Mouse (Mus musculus) telencephalon, adult 2 months (tissue): Measurements from ENCODE around the gene Pkn2.

Source experiments
- DNase-seq: peaks from one replicate; pipeline ENCODE4 v3.0.0-alpha.2; 2011; ENCODE audit warnings: low read depth, low spot score

The Pkn2 gene

GRCm38 (mm10) chr3:142881872-142882623 is at the start of gene Pkn2:
Gene Pkn2 (minus strand): TSS chr3:142882004.
- DNase-seq = peak; percentile 92

DNA sequence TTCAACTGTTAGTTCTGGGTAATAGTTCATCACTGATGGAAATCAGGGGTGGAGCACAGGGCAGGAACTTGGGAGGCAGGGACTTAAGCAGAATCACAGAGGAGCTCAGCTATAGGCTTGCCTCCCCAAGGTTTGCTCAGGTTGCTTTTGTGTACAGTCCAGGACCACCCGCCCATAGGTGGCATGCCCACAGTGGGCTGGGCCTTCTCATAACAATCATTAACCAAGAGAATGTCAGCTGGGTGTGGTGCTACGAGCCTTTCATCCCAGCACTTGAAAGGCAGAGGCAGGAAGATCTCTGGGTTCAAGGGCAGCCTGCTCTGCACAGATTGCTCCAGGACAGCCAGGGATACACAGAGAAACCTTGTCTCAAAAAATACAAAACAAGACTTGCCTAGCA is 48.1 kb upstream of the Pkn2 start:
- DNase-seq = no peak

GRCm38 (mm10) chr3:142927311-142927710 is 45.5 kb upstream of the Pkn2 start:
- DNase-seq = no peak

GRCm38 (mm10) chr3:142924831-142925348 is 43.1 kb upstream of the Pkn2 start:
- no peak for DNase-seq

GRCm38 (mm10) chr3:142919070-142919469 is 37.3 kb upstream of the Pkn2 start:
- DNase-seq = no peak

DNA sequence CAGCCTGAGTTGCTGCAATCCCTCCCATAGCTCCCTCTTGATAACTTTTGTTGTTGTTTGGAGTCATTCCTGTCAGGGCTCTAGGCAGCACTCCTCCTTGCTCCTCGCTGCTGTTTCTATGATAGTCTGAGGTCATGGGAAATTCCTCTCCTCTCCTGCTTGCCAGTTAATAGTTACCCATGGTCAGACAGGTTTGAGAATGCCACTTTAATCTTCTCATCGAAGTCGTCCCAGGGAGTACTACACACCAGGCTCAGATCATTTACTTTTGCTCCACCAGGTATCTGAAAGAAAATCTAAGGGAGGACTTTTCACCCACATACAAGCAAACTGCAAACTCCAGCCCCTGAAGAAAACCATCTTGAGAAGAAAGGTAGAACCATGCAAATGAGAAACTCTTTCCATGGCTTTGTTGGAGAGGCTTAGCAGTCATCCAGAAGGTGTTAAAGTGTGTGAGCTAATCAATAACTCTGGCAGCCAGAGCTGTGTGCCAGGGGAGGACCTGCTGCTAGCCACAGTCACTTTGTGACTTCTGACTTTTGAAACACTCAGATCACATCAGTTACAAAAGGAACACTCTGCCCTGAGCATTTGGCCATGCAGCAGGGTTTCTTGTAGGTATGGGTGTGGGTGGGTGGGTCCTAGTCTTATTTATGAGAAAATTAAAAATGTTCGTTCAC is 36.1 kb upstream of the Pkn2 start:
- DNase-seq = no peak

DNA sequence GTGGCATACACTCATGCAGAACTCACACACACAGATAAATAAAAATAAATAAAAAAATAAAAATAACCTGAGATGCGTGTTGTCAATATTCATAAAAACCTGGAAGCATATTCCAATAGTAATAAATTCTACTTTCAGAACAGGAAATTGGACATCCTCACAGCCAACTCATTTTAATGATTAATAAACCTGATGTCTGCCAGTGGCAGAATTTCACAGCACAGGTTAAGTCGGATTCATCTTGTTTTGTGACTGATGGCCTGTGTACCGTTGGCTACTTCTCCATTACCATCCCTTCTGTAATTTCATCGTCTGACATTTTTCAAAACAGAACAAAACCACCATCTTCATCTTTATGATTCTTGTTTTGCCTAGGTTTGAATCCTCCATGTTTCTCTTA is 35.4 kb upstream of the Pkn2 start:
- DNase-seq = no peak

DNA sequence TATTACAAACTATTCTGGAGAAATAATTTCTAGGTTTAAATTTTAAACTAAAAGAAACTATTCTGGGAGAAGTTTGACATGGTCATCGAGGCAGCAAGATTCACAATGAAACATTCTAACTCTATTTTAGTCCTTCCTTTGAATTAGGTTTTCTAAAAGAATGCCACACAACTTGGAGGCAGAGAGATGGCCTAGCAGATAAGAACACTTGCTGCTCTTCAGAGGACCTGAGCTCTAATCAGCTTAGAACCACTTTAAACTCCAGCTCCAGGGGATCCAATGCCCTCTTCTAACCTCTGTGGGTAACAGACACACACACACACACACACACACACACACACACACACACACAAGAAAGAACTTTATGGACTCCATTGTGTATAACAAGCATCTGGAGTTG is 31.5 kb upstream of the Pkn2 start:
- no peak for DNase-seq

GRCm38 (mm10) chr3:142899683-142900082 is 17.9 kb upstream of the Pkn2 start:
- no peak for DNase-seq

- no peak for DNase-seq
These were observed 17.2 kb upstream of the Pkn2 start for GRCm38 (mm10) chr3:142898949-142899396.

- no peak for DNase-seq
These were observed 8.6 kb upstream of the Pkn2 start for GRCm38 (mm10) chr3:142890442-142890841.

- DNase-seq = no peak
These were observed 5.2 kb upstream of the Pkn2 start for GRCm38 (mm10) chr3:142886963-142887362.

DNA sequence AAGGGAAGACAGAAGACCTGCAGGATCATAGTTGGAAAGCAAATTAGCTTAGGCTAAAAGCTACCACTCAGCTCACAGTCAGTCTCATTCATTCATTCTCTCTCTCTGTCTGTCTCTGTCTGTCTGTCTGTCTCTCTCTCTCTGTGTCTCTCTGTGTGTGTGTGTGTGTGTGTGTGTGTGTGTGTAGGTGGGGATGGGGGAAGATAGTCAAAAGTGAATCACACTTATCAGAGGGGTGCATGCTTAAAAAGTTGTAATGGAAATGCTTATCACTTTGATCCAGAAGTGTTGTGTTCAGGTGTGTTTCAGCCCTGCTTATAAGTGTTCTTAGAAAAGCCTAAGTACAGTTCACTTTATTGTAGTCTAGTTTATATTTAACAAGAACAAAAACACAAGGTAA is 2.8 kb upstream of the Pkn2 start:
- no peak for DNase-seq

- DNase-seq = no peak
These were observed 274 bp downstream of the Pkn2 start for GRCm38 (mm10) chr3:142881589-142881871.

GRCm38 (mm10) chr3:142880790-142881588 is 815 bp downstream of the Pkn2 start:
- DNase-seq = no peak

GRCm38 (mm10) chr3:142863236-142863635 is 18.6 kb downstream of the Pkn2 start:
- no peak for DNase-seq

DNA sequence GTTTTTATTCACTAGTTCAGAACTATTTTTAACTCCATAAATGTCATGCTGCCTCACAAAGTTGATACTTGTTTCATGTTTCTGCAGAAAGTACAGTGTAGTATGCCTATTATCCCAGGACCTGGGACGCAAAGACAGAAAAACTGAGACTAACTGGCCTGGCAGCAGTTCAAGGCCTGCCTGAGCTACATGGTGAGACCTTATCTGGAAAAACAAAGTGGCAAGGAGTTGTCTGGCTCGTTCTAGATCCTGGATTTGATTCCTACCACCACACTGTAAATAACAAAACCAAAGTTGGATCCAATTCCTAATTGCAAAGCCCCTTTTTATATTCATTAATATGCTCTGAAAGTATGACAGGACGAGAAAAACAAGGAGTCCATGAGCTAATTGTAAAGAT is 25.0 kb downstream of the Pkn2 start:
- DNase-seq = no peak

DNA sequence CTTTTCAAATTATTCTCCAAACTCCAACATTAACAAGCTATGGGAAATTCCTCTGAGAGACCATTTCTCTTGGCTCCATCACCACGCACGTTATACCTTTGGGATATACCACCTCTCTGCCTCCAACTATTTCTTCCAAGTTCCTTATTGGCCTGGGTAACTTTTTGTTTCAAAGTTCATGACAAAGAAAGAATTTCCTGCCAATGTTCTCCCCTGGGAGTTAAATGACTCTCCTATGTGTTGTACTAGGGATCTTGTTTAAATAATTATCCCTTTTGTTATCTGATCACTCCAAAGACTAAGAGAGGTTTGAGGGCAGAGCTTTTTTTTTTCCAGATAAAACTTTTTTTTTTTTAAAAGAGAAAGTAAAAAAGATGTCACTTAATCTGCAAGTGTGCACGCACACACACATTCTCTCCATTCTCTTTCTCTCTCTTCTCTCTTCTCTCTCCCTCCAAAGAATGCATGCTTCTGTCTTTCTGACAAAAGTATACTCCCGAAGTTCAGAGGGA is 25.8 kb downstream of the Pkn2 start:
- DNase-seq = no peak

- DNase-seq = no peak
These were observed 28.9 kb downstream of the Pkn2 start for GRCm38 (mm10) chr3:142852911-142853310.

- DNase-seq = peak; percentile 65
These were observed 30.2 kb downstream of the Pkn2 start for GRCm38 (mm10) chr3:142851631-142852030.

- no peak for DNase-seq
These were observed 41.8 kb downstream of the Pkn2 start for GRCm38 (mm10) chr3:142839961-142840360.

- DNase-seq = no peak
These were observed 47.0 kb downstream of the Pkn2 start for GRCm38 (mm10) chr3:142834761-142835160.
